Mouse (Mus musculus) ovary, postnatal 14 days (tissue): ENCODE measurements around the gene Nr2f2.

Experiments used
- DNase-seq: peaks from one replicate; pipeline ENCODE4 v3.0.0; 2022; ENCODE audit warnings: low spot score

Nr2f2 gene

DNA sequence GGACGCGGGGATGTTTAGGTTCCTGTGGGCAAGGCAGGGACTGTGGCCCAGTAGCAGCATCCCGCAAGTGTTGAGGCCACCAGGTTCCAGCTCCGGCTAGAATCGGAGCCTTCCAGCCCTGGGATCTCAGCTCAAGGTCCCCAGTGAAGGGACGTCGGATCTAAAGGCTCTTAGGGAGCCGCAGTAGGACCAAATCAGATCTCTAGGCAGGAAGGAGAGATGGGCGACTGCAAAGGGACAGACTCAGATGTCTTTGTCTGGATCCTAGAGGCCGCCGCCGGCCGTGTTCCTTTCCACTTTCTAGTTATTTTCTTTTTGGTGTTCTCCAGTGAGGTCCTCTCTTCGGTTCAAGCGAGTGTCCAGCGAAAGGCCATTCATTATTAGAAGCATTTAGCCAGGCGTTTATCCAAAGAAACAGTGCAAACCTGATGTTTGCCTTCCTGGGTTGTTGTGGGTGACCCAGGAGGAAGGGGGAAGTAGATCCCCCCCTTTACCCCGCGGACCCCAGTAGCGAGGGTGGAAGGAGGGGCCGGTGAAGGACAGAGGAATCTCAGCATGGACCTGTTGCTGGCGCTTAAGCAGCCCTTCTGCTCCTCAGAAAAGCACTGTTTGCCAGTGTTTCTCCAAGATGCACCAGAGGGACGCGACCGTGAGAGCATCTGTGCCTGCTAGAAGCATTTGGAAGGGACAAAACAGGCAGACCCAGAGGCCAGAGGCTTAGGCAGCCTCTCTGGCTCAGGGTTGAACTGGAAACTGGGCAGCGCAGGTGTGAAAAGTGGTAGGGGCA, 34.3 kb downstream of the Nr2f2 start:
- peak; percentile 9 for DNase-seq

DNA sequence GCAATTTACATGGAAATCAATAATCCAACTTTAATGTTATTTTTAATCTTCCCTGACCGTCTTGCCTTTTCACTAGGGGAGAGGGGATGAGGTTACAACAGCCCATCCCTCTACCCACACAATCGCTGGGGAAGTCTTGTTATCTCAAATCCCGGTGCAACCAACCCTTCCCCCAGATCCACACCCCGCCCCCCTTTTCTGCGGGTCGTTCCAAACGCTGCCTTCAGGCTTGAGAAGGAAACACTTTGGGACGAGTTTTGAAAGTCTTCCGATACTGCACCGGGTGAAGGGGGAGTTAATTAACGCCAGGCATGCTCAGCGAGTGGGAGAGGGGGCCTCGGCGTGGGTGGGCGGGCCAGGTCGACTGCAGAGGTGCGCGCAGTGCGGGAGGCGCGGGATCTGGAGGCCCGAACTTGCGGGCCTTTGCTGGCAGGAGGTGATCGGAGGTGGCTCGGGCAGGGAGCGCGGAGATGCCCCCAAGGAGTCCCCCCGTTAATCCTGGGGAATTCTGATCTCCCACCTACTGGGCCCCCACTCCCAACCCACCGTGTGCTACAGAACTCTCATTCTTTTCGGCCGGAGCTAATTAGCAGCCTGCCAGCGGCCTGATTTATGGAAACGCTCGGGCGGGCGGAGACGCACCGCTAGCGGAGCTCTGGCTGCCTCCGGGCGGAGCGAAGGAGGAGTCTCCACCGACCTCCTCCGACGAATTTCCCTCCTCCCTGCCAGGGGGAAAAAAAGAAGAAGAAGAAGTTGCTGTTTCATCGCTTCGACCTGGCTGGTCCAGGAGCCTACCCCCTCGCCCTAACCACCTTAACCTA, 35.1 kb downstream of the Nr2f2 start:
- DNase-seq = peak; percentile 74

DNA sequence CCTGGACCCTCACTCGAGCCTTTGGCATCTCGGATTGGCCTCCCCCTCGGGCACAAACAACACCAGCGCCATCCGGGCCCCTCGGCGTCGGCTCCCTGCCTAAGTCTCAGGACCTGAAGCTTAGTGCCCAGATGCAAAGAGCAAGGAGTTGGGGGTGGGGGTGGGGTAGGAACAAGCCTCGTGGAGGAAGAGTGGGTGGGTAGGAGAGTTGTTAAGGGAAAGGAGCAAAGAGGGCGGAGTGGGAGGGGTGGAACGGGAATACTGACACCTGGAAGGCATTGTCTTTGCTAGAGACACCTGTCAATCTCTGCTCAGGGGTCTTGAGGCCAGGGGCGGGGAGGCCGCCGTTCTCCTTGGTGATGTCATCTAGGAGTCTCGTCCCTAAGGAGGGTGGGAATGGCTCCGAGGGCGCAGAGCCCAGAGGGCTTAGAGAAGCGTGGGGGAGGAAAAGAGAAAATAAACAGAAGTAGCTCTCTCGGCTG, 35.7 kb downstream of the Nr2f2 start:
- DNase-seq = peak; percentile 28

DNA sequence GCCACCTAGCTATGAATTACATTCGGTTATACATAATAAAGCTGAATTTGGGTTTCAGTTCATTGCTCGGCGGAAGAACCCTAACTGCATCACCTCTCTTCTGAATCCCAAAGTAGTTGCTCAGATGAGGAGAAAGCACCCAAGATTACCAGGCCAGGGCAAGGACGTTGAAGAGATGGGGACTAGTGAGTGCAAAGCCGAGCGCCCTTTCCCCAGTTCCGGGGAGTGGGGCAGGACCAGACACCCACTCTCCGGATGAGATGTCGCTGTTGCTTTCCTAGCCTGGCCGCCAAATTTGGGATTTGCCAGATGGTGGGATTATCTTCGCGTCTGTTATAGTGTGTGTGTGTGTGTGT, 36.4 kb downstream of the Nr2f2 start:
- peak; percentile 14 for DNase-seq

DNA sequence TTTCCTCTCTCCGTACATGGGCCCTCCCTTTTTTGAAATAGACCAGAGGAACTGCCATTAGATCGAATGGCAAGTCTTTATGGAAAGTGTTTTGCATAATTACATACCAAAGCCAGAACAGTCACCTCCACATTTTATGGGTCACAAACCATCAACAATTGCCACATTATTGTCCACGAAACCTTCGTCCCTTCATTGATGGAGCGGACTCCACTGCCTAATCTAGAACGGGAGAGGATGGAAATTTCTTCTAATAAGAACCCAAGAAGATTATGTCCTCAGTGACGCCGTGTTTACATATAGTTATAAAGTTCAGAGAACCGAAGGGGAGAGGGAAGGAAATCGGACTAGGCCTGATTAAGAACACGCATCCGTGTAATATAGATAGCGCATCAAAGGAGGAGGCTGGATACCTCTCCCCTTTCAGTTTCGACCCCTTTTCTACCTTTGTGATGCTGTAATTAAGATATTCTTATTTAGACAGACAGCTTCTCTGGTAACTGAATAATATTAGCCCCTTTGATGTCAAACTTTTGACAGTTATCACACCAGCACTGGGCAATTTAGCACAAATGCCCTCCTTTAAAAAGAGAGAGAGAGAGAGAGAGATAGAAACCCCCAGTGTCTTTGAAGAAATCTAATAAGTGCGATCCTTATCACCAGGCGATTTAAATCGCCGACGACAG, 36.9 kb downstream of the Nr2f2 start:
- DNase-seq = no peak

DNA sequence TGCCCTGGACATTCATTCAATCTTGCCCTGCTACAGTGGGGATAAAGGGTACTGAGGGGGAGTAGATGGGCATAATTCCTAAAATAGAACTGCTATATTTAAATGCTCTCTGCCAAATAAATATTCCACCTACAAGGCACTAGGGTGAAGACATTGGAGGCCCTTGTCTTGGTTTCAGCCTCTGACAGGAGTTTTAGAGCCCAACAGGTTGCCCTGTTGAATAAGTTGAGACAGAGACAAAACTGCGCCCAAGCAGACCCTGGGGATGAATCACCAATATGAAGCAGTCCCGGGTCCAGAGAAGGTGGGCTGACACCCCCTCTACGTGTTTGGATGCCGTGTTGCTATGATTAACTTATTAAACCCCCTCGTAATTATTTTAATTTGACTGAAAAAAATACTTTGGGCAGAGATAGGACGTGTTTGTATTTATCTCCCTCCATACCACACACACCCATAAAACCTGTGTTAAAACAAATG, 37.5 kb downstream of the Nr2f2 start:
- DNase-seq = no peak

DNA sequence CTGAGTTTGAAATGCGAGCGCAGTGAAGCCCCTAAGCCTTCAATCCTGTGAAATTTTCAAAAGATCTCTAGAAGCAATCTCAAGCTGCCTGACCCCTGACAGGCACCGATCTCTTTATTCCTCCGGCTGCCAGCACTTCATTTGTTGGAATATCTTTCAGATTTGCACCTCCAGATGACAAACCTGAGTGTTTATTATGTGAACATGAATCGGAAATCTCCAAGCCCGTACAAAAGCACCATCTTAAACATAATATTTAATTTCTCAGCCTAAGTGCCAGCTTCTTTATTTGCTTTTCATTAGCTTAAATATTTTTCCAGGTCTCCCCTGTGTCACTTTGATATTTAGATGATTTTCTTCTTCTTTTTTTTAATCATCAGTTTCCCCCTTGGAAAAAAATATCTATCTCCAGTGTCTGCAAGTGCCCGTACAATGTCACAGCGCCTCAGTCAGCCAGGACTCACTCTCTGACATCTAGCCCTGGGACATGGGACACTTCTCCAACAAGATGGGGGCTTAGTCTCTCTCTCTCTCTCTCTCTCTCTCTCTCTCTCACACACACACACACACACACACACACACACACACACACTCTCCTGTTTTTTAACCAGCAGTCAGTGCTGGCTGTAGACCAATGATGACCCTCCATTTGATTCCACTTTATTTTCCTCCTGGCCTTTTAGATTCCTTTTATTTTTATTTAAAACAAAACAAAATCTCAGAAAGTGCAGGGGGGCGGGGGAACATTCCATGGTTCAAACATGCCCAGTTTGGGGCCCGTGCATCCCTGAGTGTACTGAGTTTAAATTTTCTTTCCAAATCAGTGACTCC, 38.1 kb downstream of the Nr2f2 start:
- DNase-seq = no peak

DNA sequence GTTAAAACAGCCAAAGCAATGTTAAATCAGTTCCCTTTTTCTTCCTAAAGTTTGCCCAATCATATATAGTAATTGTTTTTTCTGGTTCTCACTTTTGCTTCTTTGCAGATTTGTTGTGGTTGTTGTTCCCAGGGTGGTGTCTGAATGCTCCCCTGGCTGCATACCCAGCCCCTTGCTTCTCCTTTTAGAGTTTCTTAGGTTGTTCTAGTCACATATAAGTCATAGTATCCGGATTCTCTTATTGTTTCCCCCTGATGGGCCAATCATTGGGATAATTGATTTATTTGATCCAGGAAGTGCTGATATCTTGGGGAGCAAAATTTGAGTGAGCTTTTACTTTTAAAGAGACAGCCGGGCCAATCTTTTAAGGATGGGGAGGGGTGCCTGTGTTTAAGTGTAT, 39.3 kb downstream of the Nr2f2 start:
- no peak for DNase-seq

DNA sequence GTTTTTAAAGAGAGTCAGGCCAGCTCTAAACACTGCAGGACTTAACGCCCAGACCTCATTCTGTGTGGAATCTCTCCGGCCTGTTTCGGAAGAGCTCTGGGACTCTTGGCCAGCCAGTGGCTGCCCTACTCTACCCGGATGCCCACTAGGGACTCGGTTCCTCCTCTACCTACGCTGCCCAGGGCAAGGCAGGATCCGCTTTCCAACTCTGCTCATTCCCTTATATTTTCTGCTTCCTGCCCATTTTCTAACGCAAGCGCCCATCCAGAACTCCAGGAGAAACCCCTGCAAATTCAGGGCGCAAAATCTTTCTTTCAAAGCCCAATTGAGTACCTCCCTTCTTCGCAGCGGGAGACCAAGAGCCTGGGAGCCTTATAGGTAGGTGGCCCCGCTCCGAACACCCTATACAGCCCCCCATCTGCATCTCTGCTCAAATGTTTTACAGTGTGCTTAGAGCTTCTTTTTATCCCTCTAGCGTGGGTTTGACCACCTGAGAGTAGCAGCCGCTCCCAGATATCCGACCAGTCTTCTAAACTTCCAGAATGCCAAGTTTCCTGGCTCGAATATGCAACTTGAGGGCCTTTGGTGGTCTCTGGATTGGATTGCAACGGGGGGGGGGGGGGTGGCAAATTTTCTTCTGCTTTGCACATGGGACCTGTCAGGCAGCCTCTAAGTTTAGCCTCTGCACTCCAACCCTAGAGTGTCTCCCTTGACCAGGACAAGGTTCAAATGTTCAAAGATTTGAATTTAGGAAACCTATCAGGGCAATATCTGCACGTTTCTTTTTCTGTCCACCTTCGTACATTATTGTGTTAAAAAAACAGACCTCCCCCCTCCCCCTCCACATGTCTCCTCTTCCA, 40.1 kb downstream of the Nr2f2 start:
- no peak for DNase-seq

DNA sequence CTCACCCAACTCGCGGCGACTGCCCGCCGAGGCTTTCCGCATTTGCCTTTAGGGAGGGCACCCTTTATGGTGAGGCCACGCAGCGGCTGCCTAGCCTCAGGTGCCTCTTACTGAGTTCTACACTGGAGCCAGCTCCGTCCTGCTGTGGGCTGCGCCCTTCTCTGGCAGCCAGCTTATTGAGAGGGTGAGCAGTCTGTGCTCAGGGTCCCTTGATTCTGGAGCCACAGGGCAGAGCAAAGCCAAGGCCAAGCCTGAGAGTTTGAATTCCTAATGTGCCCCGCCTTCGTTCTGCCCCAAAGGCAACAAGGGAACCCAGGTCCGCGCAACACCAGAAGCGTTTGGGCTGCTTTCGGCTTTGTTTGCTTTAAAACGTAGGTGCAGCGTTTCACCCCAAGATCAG, 41.2 kb downstream of the Nr2f2 start:
- DNase-seq = no peak

DNA sequence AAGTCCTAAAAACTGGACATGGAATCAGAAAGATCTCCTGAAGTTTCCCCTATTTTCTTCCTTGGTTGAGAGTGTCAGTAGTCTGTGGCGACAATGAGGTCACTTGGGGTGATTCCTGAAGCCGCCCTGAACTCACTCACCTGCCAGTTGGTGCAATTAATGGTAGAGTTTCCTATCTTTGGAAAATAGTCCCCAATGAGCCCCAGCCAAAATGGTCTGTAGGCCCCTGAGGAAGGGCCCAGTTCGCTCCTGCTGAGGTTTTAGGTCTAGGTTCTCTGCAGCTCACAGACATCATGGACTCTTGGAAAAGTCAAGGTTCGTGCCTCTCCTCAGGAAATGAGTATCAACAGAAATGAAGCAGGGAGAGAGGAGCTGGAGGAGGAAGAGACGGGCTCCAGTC, 42.0 kb downstream of the Nr2f2 start:
- DNase-seq = no peak

DNA sequence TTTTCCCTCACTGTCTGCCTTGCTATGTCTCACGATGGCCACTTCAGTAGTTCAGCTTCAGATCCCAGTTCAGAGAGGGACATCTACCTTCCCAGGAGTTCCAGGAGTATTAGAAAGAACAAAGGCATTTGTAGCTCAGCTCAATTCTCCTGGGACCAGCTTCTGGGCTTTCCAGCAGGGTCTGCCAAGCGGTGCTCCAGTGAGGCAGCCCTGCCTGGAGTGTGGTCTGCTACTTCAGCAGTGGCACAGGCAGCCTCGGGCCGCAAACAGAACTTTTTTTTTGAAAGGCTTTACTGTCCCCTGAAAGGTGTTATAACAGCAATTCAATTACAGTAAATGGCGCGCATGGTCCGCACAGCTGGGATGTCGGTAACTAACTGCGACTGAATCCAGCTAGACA, 42.5 kb downstream of the Nr2f2 start:
- DNase-seq = no peak

DNA sequence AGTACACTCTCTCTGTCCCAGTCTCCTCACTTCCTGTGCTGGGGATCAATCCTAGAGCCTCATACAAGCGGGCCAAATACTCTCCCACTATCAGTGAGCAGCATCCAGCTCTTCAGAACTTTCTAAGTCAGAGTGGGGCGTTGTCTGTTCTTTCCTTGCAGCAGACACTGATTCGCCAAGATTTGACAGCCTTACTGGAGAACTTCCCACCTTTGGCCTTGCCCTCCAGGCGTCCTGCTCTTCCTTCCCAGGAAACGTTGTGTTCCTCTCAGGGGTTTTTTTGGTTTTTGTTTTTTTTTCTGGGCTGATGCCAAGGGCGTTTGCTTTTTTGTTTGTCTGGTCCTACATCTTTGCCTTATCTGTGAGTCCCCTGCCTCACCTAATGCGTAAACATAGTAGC, 60.8 kb downstream of the Nr2f2 start:
- no peak for DNase-seq

DNA sequence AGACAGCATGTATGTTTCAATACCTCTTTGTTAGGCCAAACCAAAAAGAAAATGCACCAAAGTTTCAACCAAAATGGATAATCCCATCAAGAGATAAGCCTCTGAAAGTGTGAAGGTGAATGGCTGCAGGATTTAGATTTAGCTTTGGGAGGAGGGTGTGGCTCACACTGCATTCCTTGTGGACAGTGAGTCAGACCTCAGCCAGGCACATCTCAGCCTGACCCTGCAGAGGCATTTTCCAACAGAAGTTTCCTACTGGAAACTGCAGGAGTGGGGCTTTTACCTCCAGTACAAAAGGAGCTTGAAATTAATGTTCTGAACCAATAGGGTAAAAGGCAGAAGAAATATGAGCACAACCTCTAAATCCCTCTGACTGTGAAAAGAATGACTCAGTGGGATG, 62.1 kb downstream of the Nr2f2 start:
- DNase-seq = no peak
